In the genomic region with DNA sequence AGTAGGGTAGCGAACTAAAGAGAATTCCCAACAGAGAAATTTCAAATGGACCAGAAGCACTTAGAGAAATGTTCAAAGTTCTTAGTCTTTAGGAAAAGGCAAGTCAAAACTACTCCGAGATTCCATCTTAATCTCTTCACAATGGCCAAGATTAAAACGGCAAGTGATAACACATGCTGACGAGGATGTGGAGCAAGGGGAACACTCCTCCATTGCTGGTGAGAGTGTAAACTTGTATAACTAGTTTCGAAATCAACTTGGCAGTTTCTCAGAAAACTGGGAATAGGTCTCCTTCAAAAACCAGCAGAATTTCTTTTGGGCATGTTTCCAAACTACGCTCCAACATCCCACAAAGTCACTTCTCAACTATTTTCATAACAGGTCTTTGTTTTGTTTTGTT, we compare ENCODE assay signal across 34 mouse cellular contexts. TPM values are rescaled to one million over a fixed set of nuclear protein-coding genes. Genes with fewer than 3 reads are reported as not detected.
DNase-seq lines count a peak whose midpoint lies in the region; ATAC-seq and TF ChIP-seq lines count a peak whose summit lies in the region.
"Had no signal": no experiment of that assay in that cellular context is flagged by ENCODE, and none has a peak within 500 bp of the region (broad histone marks: within the 10 kb centered on the region; RNA-seq: fewer than 3 reads in every experiment).

No protein-coding gene starts in this region.

- WGBS in stomach, postnatal 0 days = 65% methylated on average over 6 of the region's 6 CpGs

- no peaks in the 10 kb centered on the region for H3K4me1 ChIP-seq in stomach, postnatal 0 days (replicated peaks; ENCODE audit: control insufficient read depth, insufficient read depth)
- H3K4me1 ChIP-seq: embryonic facial prominence, embryonic 12.5 days; heart, embryonic 13.5 days; hindbrain, embryonic 10.5 days; hindbrain, embryonic 15.5 days; kidney, embryonic 15.5 days; limb, embryonic 13.5 days; midbrain, embryonic 10.5 days; neural tube, embryonic 12.5 days had no signal

- TF ChIP-seq EP300 in stomach, postnatal 0 days (optimal IDR thresholded peaks at IDR 0.05) = peak; percentile 79

- no peak for TF ChIP-seq CTCF in C2C12 (IDR thresholded peaks at IDR 0.05; ENCODE audit: control insufficient read depth, insufficient read depth, insufficient read length)
- no peak for TF ChIP-seq CTCF in stomach, postnatal 0 days (IDR thresholded peaks at IDR 0.05; ENCODE audit: low read depth)

- no peak overlapping the region for H3K4me2 ChIP-seq in stomach, postnatal 0 days (replicated peaks; ENCODE audit: low read depth)
- H3K4me2 ChIP-seq: embryonic facial prominence, embryonic 12.5 days; heart, embryonic 13.5 days; hindbrain, embryonic 15.5 days; kidney, embryonic 15.5 days; limb, embryonic 13.5 days; neural tube, embryonic 12.5 days had no signal

- no peaks in the 10 kb centered on the region for H3K27me3 ChIP-seq in C2C12 (ENCODE audit: control insufficient read depth, insufficient read depth, insufficient read length)
- no peaks in the 10 kb centered on the region for H3K27me3 ChIP-seq in stomach, postnatal 0 days (ENCODE audit: control insufficient read depth, insufficient read depth, low read length)
- H3K27me3 ChIP-seq: embryonic facial prominence, embryonic 12.5 days; heart, embryonic 13.5 days; hindbrain, embryonic 15.5 days; kidney, embryonic 15.5 days; limb, embryonic 13.5 days; neural tube, embryonic 12.5 days had no signal

- H3ac ChIP-seq in C2C12 (ENCODE audit: control insufficient read depth, insufficient read length, low read depth) = no peak overlapping the region

- no peak overlapping the region for H3K27ac ChIP-seq in stomach, postnatal 0 days (replicated peaks)
- H3K27ac ChIP-seq: embryonic facial prominence, embryonic 12.5 days; heart, embryonic 13.5 days; hindbrain, embryonic 10.5 days; hindbrain, embryonic 15.5 days; kidney, embryonic 15.5 days; layer of hippocampus, adult 2 months; left cerebral cortex, adult 2 months; limb, embryonic 13.5 days; liver, embryonic 14.5 days; midbrain, embryonic 10.5 days; neural tube, embryonic 12.5 days had no signal

- DNase-seq in 3T3-L1 (ENCODE audit: low read depth, low spot score) (peak; percentile 11), adipocyte (ENCODE audit: low spot score) (peak; percentile 20)
- DNase-seq in stomach, postnatal 0 days (ENCODE audit: low spot score) = no peak
- DNase-seq in kidney, postnatal 36 days = no peak
- no peak for DNase-seq in yolk sac, embryonic 10.5 days (ENCODE audit: low spot score)
- DNase-seq: adrenal gland, postnatal 14 days; cerebellum, adult 11-12 months; cerebellum, postnatal 14 days; heart, postnatal 10 days; kidney, adult 18-20 months; kidney, postnatal 25 days; lung, adult 2 months; lung, postnatal 14 days; right cerebral cortex, adult 18-20 months; spleen, adult 18-20 months; thymus, adult 18-20 months; thymus, postnatal 36 days had no signal

- no peaks in the 10 kb centered on the region for H3K36me3 ChIP-seq in C2C12 (ENCODE audit: control insufficient read depth, insufficient read depth)
- no peaks in the 10 kb centered on the region for H3K36me3 ChIP-seq in stomach, postnatal 0 days (ENCODE audit: control insufficient read depth, insufficient read depth, low read length)
- H3K36me3 ChIP-seq: embryonic facial prominence, embryonic 12.5 days; heart, embryonic 13.5 days; hindbrain, embryonic 10.5 days; hindbrain, embryonic 15.5 days; kidney, embryonic 15.5 days; limb, embryonic 13.5 days; midbrain, embryonic 10.5 days; neural tube, embryonic 12.5 days had no signal

- H3K9me3 ChIP-seq in stomach, postnatal 0 days (ENCODE audit: control insufficient read depth, low read length) = no peaks in the 10 kb centered on the region
- H3K9me3 ChIP-seq: embryonic facial prominence, embryonic 12.5 days; heart, embryonic 13.5 days; hindbrain, embryonic 10.5 days; hindbrain, embryonic 15.5 days; kidney, embryonic 15.5 days; limb, embryonic 13.5 days; midbrain, embryonic 10.5 days; neural tube, embryonic 12.5 days had no signal

- ATAC-seq in stomach, postnatal 0 days (ENCODE audit: low FRiP score, low TSS enrichment) = no peak
- ATAC-seq: CD4-positive, CD25-positive, alpha-beta regulatory T cell, adult 4 months; forebrain, embryonic 16.5 days; inflammation-experienced regulatory T-cells, adult 6 months; midbrain, embryonic 16.5 days; Patski had no signal

- H3K79me2 ChIP-seq in C2C12 (ENCODE audit: control insufficient read depth, insufficient read depth) = no peaks in the 10 kb centered on the region

- H3K79me3 ChIP-seq in C2C12 (ENCODE audit: low read depth) = no peaks in the 10 kb centered on the region

- no peak overlapping the region for H3K9ac ChIP-seq in stomach, postnatal 0 days (ENCODE audit: low read length)
- H3K9ac ChIP-seq: embryonic facial prominence, embryonic 12.5 days; heart, embryonic 13.5 days; hindbrain, embryonic 15.5 days; kidney, embryonic 15.5 days; limb, embryonic 13.5 days; liver, embryonic 14.5 days; neural tube, embryonic 12.5 days had no signal

- peak overlapping the region; percentile 31 for H3K4me3 ChIP-seq in C2C12 (ENCODE audit: insufficient read depth, poor library complexity, severe bottlenecking)
- H3K4me3 ChIP-seq in stomach, postnatal 0 days (ENCODE audit: low read depth, low read length) = no peak overlapping the region
- H3K4me3 ChIP-seq: embryonic facial prominence, embryonic 12.5 days; heart, embryonic 13.5 days; hindbrain, embryonic 10.5 days; hindbrain, embryonic 15.5 days; kidney, embryonic 15.5 days; layer of hippocampus, adult 2 months; left cerebral cortex, adult 2 months; limb, embryonic 13.5 days; midbrain, embryonic 10.5 days; neural tube, embryonic 12.5 days had no signal

TF ChIP-seq in C2C12, 6 proteins besides CTCF, POLR2A, EP300 and RAD21:
- TF ChIP-seq CEBPB (IDR thresholded peaks at IDR 0.05; ENCODE audit: low read depth) = no peak
- no peak for TF ChIP-seq USF1 (IDR thresholded peaks at IDR 0.05; ENCODE audit: low read depth)
- TF ChIP-seq MYOG (IDR thresholded peaks at IDR 0.05; ENCODE audit: control insufficient read depth, extremely low read depth, insufficient read length) = no peak
- TF ChIP-seq MAX (IDR thresholded peaks at IDR 0.05) = no peak
- no peak for TF ChIP-seq FOSL1 (IDR thresholded peaks at IDR 0.05; ENCODE audit: insufficient read depth, low read length, poor library complexity, severe bottlenecking)
- no peak for TF ChIP-seq MYOD1 (IDR thresholded peaks at IDR 0.05; ENCODE audit: control insufficient read depth, insufficient read length, low read depth)

RNA-seq across cellular contexts. Expression of gene Mgat4c, which starts 46.0 kb away (rescaled TPM):
- not detected for polyA plus RNA-seq in C2C12 (2012; fragmentation: generic; extraction: Trizol)
- 2.2 and 2.4 TPM in 2 replicates for polyA plus RNA-seq in stomach, postnatal 0 days (2015; fragmentation: Nextera tagmentation; extraction: Ambion mirVana)
- polyA plus RNA-seq: CD4-positive, CD25-positive, alpha-beta regulatory T cell, adult 4 months; inflammation-experienced regulatory T-cells, adult 6 months; liver, embryonic 14.5 days; lung, adult 2 months had no signal

Comparison
In these comparisons a context has a peak if more than half of its experiments do, and no peak if none do; other contexts are left out.
1. DNase-seq: peak in 3T3-L1 (single experiment) and adipocyte (single experiment); none in stomach, postnatal 0 days (single experiment), kidney, postnatal 36 days (0 of 2) and yolk sac, embryonic 10.5 days (single experiment).